Mouse (Mus musculus) small intestine, adult 10 weeks (tissue): ENCODE results near the gene Brcc3. TPM values are rescaled to one million over a fixed set of nuclear protein-coding genes. Genes with fewer than 3 reads are reported as not detected.

Source experiments
- polyA plus RNA-seq: library from polyadenylated mRNA; stranded (reverse); fragments of 350-450 nt; fragmentation: Illumina TruSeq; extraction: RNeasy Lipid Tissue Mini Kit (QIAGEN cat#74804); gene quantifications from one replicate; pipeline ENCODE4 v1.2.3, GENCODE M21; 2014; ENCODE audit warnings: low replicate concordance

The Brcc3 gene
- 72.4 TPM for polyA plus RNA-seq

GRCm38 (mm10) chrX:75415936-75416785 lies at the start of gene Brcc3, which contains the start of the genes Cmc4 and Mtcp1:
Gene Brcc3 (plus strand): TSS chrX:75416628.
Gene Cmc4 (minus strand): TSS chrX:75416584.
Gene Mtcp1 (minus strand): TSS chrX:75416588.

GRCm38 (mm10) chrX:75382195-75382771 lies 34.1 kb upstream of the Brcc3 start, which contains the start of the genes Fundc2 and F8:
Gene Fundc2 (plus strand): TSS chrX:75382399.
Gene F8 (minus strand): TSS chrX:75382615.

Other genes starting within 250 kb of the Brcc3 start
- 41.5 TPM for gene Fundc2, start 34.2 kb upstream of the Brcc3 start, polyA plus RNA-seq
- gene F8, start 34.0 kb upstream of the Brcc3 start, polyA plus RNA-seq: 0.85 TPM
- 54.4 TPM for gene Cmc4, start within 50 bp of the Brcc3 start, polyA plus RNA-seq
- gene Mtcp1, start within 50 bp of the Brcc3 start, polyA plus RNA-seq: 29.9 TPM
- 227 TPM for gene Vbp1, start 97.7 kb downstream of the Brcc3 start, polyA plus RNA-seq
- 1.1 TPM for gene Rab39b, start 161.6 kb downstream of the Brcc3 start, polyA plus RNA-seq